23 mouse cellular contexts compared by ENCODE assay signal in the genomic region with DNA sequence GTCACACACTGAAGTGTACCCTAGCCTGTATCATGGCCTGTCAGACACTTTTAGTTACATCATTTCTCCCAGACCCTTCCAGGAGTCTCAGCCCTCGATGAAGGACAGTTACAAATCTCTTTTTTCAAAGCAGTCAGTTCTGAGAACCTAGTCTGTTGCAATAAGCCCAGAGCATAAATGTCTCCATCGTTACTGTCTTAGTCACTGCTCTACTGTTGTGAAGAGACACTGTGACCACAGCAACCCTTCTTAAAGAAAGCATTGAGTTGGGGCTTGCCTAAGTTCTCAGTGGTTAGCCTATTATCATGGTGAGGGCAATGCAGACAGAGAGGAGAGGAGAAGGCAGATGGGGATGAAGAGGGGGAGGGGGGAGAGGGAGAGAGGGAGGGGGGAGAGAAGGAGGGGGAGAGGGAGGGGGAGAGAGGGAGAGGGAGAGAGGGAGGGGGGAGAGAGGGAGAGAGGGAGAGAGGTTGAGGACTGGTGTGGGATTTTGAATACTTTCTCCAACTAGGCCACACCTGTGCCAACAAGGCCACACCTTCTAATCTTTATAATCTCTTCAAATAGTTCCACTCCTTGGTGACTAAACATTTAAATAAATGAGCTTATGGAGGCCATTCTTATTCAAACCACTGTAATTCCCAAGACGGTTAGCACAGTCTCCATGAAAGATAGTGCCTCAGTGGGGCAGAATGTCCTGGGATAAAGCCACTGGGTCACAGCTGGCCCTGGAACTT.
DNase-seq lines count a peak whose midpoint lies in the region; ATAC-seq and TF ChIP-seq lines count a peak whose summit lies in the region.
"Had no signal": no experiment of that assay in that cellular context is flagged by ENCODE, and none has a peak within 500 bp of the region (broad histone marks: within the 10 kb centered on the region; RNA-seq: fewer than 3 reads in every experiment).

No protein-coding gene starts in this region.

- H3K27ac ChIP-seq in lung, postnatal 0 days (ENCODE audit: low read length), result no peak overlapping the region
- no peak overlapping the region for H3K27ac ChIP-seq in stomach, embryonic 14.5 days (ENCODE audit: low read length)
- H3K27ac ChIP-seq in heart, embryonic 10.5 days, result no peak overlapping the region
- H3K27ac ChIP-seq: embryonic facial prominence, embryonic 10.5 days; liver, embryonic 15.5 days; midbrain, embryonic 10.5 days; stomach, embryonic 15.5 days had no signal

- no peaks in the 10 kb centered on the region for H3K9me3 ChIP-seq in lung, postnatal 0 days (ENCODE audit: low read length)
- H3K9me3 ChIP-seq in stomach, embryonic 14.5 days (ENCODE audit: control insufficient read depth, low read depth, low read length), result no peaks in the 10 kb centered on the region
- no peaks in the 10 kb centered on the region for H3K9me3 ChIP-seq in heart, embryonic 10.5 days
- H3K9me3 ChIP-seq: embryonic facial prominence, embryonic 10.5 days; limb, embryonic 15.5 days; liver, embryonic 15.5 days; midbrain, embryonic 10.5 days; stomach, embryonic 15.5 days had no signal

- DNase-seq in lung, postnatal 0 days (ENCODE audit: low spot score), result peak; percentile 61
- DNase-seq in lung, adult 2 months, result no peak
- DNase-seq in ES-CJ7 (ENCODE audit: low read depth, low spot score), result peak; percentile 11
- no peak for DNase-seq in heart, embryonic 10.5 days (ENCODE audit: low spot score)
- no peak for DNase-seq in left cerebral cortex, postnatal 14 days (ENCODE audit: low spot score in 2 of 2)
- DNase-seq: adrenal gland, postnatal 25 days; cerebellum, adult 9-10 months; forebrain, postnatal 0 days; gastrocnemius, postnatal 36 days; kidney, adult 9 months; kidney, postnatal 36 days; layer of hippocampus, postnatal 36 days; retina, postnatal 1 day; thymus, adult 2 months had no signal

- TF ChIP-seq POLR2A in lung, adult 2 months (IDR thresholded peaks at IDR 0.05; ENCODE audit: borderline replicate concordance, extremely low read depth, low read depth, low read length), result no peak

- peak; percentile 66 for ATAC-seq in lung, postnatal 0 days
- ATAC-seq in common myeloid progenitor, adult 5-6 weeks (replicated peaks; ENCODE audit: low read depth, poor library complexity, severe bottlenecking), result peak; percentile 80
- peak; percentile 75 for ATAC-seq in stomach, embryonic 14.5 days (ENCODE audit: insufficient number of reproducible peaks, insufficient read depth, low FRiP score, low read depth)
- ATAC-seq: forebrain, postnatal 0 days; hindbrain, embryonic 16.5 days; intestine, embryonic 16.5 days had no signal

- TF ChIP-seq EP300 in lung, postnatal 0 days (IDR thresholded peaks at IDR 0.05), result peak; percentile 55

- no peak overlapping the region for H3K9ac ChIP-seq in lung, postnatal 0 days (replicated peaks; ENCODE audit: low read depth)
- H3K9ac ChIP-seq in stomach, embryonic 14.5 days (replicated peaks; ENCODE audit: low read depth, low read length), result no peak overlapping the region
- H3K9ac ChIP-seq: forebrain, postnatal 0 days; limb, embryonic 15.5 days; liver, embryonic 15.5 days; stomach, embryonic 15.5 days had no signal

- intact Hi-C loops in left cerebral cortex, postnatal 14 days (cut with DNase I), result no loop called here

- H3K4me2 ChIP-seq in lung, postnatal 0 days (replicated peaks; ENCODE audit: low read depth, low read length), result no peak overlapping the region
- no peak overlapping the region for H3K4me2 ChIP-seq in stomach, embryonic 14.5 days (replicated peaks; ENCODE audit: low read depth, low read length)
- H3K4me2 ChIP-seq: limb, embryonic 15.5 days; liver, embryonic 15.5 days; stomach, embryonic 15.5 days had no signal

- no peak overlapping the region for H3K4me3 ChIP-seq in lung, postnatal 0 days (ENCODE audit: low read depth, low read length)
- H3K4me3 ChIP-seq in lung, adult 2 months (replicated peaks; ENCODE audit: extremely low read depth, low read depth, low read length), result no peak overlapping the region
- no peak overlapping the region for H3K4me3 ChIP-seq in stomach, embryonic 14.5 days (ENCODE audit: low read depth, low read length)
- H3K4me3 ChIP-seq in heart, embryonic 10.5 days, result no peak overlapping the region
- H3K4me3 ChIP-seq: embryonic facial prominence, embryonic 10.5 days; limb, embryonic 15.5 days; liver, embryonic 15.5 days; midbrain, embryonic 10.5 days; stomach, embryonic 15.5 days had no signal

- H3K36me3 ChIP-seq in lung, postnatal 0 days (ENCODE audit: insufficient read depth, low read length), result no peaks in the 10 kb centered on the region
- no peaks in the 10 kb centered on the region for H3K36me3 ChIP-seq in stomach, embryonic 14.5 days (ENCODE audit: control insufficient read depth, insufficient read depth, low read length)
- no peaks in the 10 kb centered on the region for H3K36me3 ChIP-seq in heart, embryonic 10.5 days
- H3K36me3 ChIP-seq: embryonic facial prominence, embryonic 10.5 days; limb, embryonic 15.5 days; liver, embryonic 15.5 days; midbrain, embryonic 10.5 days; stomach, embryonic 15.5 days had no signal

- TF ChIP-seq CTCF in lung, postnatal 0 days (IDR thresholded peaks at IDR 0.05), result no peak
- no peak for TF ChIP-seq CTCF in lung, adult 2 months (IDR thresholded peaks at IDR 0.05; ENCODE audit: insufficient read depth, low read length)

- no peaks in the 10 kb centered on the region for H3K4me1 ChIP-seq in lung, postnatal 0 days (ENCODE audit: insufficient read depth, low read depth, low read length)
- no peaks in the 10 kb centered on the region for H3K4me1 ChIP-seq in lung, adult 2 months (ENCODE audit: control insufficient read depth, insufficient read depth, low read length)
- no peaks in the 10 kb centered on the region for H3K4me1 ChIP-seq in stomach, embryonic 14.5 days (ENCODE audit: control insufficient read depth, insufficient read depth, low read length)
- H3K4me1 ChIP-seq in heart, embryonic 10.5 days, result no peaks in the 10 kb centered on the region
- H3K4me1 ChIP-seq: liver, embryonic 15.5 days had no signal

- 53% methylated on average over 3 of the region's 3 CpGs for WGBS in lung, postnatal 0 days
- 61% methylated on average over 3 of the region's 3 CpGs for WGBS in lung, adult 2 months
- WGBS in stomach, embryonic 14.5 days, result 54% methylated on average over 3 of the region's 3 CpGs
- 61% methylated on average over 3 of the region's 3 CpGs for WGBS in heart, embryonic 10.5 days

- H3K27me3 ChIP-seq in lung, postnatal 0 days (replicated peaks; ENCODE audit: insufficient read depth, low read length), result no peaks in the 10 kb centered on the region
- no peaks in the 10 kb centered on the region for H3K27me3 ChIP-seq in stomach, embryonic 14.5 days (ENCODE audit: control insufficient read depth, insufficient read depth, low read length)
- no peaks in the 10 kb centered on the region for H3K27me3 ChIP-seq in heart, embryonic 10.5 days (ENCODE audit: insufficient read depth, poor library complexity, severe bottlenecking)
- H3K27me3 ChIP-seq: limb, embryonic 15.5 days; liver, embryonic 15.5 days; stomach, embryonic 15.5 days had no signal

Comparison
In these comparisons a context has a peak if more than half of its experiments do, and no peak if none do; other contexts are left out.
1. DNase-seq: peak in lung, postnatal 0 days (single experiment) and ES-CJ7 (single experiment); none in lung, adult 2 months (single experiment), heart, embryonic 10.5 days (single experiment) and left cerebral cortex, postnatal 14 days (0 of 2).
2. Peak in every context shown above with its lines, with median percentiles within 50 percentile points of each other: ATAC-seq.